In genomic region chr8:86745221-86745934, GRCm38 (mm10) we compare ENCODE assay signal across 8 mouse cellular contexts. TPM values are rescaled to one million over a fixed set of nuclear protein-coding genes. Genes with fewer than 3 reads are reported as not detected.
DNase-seq lines count a peak whose midpoint lies in the region.

TSS of gene Gm10638 (plus strand) at chr8:86745699.
TSS of gene Siah1a (minus strand) at chr8:86745934.

- H3K9me3 ChIP-seq in hindbrain, embryonic 10.5 days, result no peaks in the 10 kb centered on the region

- no peaks in the 10 kb centered on the region for H3K27me3 ChIP-seq in hindbrain, embryonic 10.5 days (ENCODE audit: insufficient read depth, poor library complexity, severe bottlenecking)

- H3K4me1 ChIP-seq in hindbrain, embryonic 10.5 days (replicated peaks), result peaks cover 33% of the 10 kb centered on the region

- H3K27ac ChIP-seq in hindbrain, embryonic 10.5 days, result peak within 1 kb of the TSS; percentile 100

- no peaks in the 10 kb centered on the region for H3K36me3 ChIP-seq in hindbrain, embryonic 10.5 days

- peak; percentile 76 for DNase-seq in MN1 (ENCODE audit: low spot score)
- peak; percentile 66 for DNase-seq in cerebellum, adult 8-10 months
- DNase-seq in forelimb bud, embryonic 11.5 days (ENCODE audit: low read depth, low spot score), result peak; percentile 60
- peak; percentile 76 for DNase-seq in hindbrain, embryonic 10.5 days (ENCODE audit: low spot score)
- peak; percentile 64 to 68 for DNase-seq in layer of hippocampus, postnatal 14 days (ENCODE audit: low spot score in 2 of 2)
- DNase-seq in lung, postnatal 10 days, result peak; percentile 80
- peak; percentile 51 for DNase-seq in ovary, postnatal 10 days (ENCODE audit: low spot score)
- peak; percentile 55 for DNase-seq in thymus, postnatal 14 days

- H3K4me3 ChIP-seq in hindbrain, embryonic 10.5 days, result peak within 1 kb of the TSS; percentile 92

- under 1% methylated on average over 88 of the region's 88 CpGs for WGBS in hindbrain, embryonic 10.5 days

RNA-seq across cellular contexts. Expression of gene Gm10638, which starts in this region (rescaled TPM):
- 5.4 and 6.0 TPM in 2 replicates for polyA plus RNA-seq in hindbrain, embryonic 10.5 days (2016; fragmentation: Nextera tagmentation; extraction: Ambion mirVana)
- total RNA-seq in layer of hippocampus, postnatal 14 days (2021), result 1 to 10 TPM; 3.5 to 5.1 TPM

RNA-seq across cellular contexts. Expression of gene Siah1a, which starts in this region (rescaled TPM):
- 52.8 and 57.1 TPM in 2 replicates for polyA plus RNA-seq in hindbrain, embryonic 10.5 days (2016; fragmentation: Nextera tagmentation; extraction: Ambion mirVana)
- total RNA-seq in layer of hippocampus, postnatal 14 days (2021), result 10 to 100 TPM; 30.3 to 34.6 TPM

Comparison
In these comparisons a context has a peak if more than half of its experiments do, and no peak if none do; other contexts are left out.
1. Peak in every context shown above with its lines: DNase-seq, H3K4me3 ChIP-seq and H3K27ac ChIP-seq.